Mouse (Mus musculus) heart, adult 18-20 months (tissue): ENCODE measurements at regions not wholly inside any gene's neighbourhood (a gene's known extent, or its start where the extent isn't known, plus 50 kb on each side); places are given as distances from the start of the nearest gene placed in this dataset.

ENCODE experiments used
- DNase-seq, 2 experiments: peaks; one replicate each; pipeline ENCODE4 v3.0.0; 2021 to 2022; ENCODE audit warnings: mixed read lengths in 1 of 2

DNA sequence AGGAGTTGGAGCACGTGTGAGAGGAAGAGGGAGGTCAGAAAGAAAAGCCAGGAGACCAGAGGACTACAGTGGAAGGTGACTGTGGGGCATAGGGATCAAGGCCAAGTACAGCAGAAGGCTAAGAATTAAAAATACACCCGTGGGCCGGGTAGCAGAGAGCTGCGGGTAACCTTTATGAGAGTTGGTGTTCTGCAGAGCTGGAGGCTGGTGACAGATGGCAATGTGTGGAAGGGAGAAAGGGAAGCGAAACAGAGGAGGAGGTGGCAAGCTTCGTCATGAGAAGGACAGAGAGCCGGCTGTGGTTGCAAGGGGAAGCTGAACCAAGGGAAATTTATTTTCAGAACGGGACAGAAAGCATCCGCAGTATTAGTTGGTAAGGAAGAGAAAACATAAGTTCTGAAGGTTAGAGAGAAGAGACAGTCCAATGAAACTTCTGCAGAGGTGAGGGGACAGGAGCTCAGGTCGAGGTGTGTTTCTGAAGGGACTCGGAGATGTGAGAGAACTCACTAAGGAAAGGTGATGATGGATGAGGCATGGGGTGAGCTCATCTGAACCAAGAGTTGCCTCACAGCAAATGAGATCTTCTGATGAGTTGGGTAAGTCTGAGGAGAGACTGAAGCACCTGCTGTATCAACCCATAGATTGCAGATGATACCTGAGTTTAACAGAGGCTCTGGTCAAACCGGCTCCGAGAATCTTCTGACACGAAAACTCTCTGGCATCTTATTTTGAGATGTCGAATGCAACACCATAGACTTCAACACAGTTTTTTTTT, 200.6 kb downstream of the Gm10260 start:
- DNase-seq = peak in 1 of 2 experiments; percentile 64

DNA sequence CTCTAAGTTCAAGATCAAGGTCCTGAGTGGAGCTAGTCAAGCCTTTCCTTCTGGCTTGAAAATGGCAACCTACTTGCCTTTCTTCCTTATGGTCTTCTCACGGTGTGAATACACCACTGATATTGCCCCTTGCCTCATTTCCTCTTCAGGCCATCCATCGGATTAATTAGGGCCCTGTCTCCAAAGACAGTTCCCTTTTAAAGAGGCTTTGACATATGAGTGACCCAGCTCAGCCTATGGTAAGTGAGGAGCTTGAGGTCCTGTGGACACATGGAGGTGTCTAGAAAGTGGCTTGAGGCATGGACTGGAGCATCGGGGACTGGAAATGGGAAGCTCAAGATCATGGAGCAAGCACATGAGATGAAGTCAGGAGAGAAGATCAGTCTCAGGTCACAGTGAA, 201.5 kb downstream of the Gm10260 start:
- DNase-seq = no peak

DNA sequence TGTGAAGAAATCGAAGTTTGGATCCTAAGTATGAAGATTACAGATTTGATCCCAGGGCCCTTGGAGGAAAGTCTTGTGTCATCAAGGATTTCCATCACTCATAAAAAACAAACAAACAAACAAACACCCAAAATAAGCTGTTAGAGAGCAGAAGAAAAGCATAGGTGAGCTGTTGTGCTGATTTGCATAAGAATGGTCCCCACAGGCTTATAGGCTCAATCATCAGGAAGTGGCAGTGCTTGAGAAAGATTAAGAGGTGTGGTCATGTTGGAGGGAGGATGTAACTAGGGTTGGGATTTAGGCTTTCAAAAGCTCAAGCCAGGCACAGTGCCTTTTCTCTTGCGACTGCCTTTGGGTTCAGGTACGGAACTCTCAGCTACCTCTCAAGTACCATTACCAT, 205.1 kb downstream of the Gm10260 start:
- no peak for DNase-seq

DNA sequence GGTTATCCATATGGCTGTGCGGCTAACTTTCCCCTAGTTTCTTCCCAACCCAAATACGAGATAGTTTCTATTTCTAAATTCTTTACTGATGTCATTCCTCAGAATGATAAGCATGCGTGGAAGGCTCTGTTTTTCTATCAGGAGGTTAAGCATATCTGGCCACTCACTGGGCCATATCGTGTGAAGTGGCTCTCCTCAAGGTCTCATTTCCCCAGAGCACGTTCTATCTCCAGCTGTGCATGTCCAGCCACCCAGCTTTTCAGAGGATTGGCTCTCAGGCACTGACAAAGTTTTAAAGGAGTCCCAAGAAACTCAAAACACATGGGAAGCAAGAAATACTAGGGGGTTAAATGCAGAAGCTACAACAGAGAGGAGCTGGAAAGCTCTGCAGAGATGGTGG, 205.8 kb downstream of the Gm10260 start:
- no peak for DNase-seq

DNA sequence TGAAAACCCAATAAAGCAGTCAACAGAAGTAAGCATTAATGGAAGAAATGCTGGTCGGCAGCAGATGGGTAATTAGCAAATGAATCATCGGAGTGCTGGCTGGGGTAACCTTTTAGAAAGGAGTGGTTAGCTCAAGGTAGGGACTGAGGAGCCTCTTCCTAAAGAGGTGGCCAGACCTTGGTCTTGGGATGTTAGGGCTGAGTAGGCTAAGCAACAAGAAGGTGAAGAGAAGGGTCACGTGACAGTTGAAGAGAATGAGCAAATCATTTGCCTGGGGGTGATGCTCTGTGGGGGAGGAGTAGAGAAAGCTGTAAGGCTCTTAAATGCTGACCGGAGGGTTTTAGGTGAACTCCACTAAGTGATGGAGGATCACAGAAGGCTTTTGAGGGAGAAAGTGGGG, 208.2 kb downstream of the Gm10260 start:
- no peak for DNase-seq

DNA sequence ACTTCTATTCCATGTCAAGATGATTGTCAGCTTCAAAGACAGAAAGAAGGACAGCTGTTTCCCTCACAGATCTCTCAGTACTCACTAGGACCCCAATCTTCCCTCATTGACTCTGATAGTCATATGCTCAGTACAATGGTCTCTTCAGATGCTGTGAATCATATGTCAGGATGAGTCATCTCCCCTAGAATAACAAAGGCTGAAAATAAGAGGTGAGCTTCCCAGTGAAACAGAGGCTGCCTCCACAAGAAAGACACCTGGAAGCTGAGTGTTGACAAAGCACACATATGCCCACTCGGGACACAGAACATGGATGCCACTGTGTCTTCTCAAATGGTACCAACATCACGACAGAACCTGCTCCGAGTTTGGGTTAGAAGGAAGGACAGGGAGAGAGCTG, 209.6 kb downstream of the Gm10260 start:
- DNase-seq = no peak

DNA sequence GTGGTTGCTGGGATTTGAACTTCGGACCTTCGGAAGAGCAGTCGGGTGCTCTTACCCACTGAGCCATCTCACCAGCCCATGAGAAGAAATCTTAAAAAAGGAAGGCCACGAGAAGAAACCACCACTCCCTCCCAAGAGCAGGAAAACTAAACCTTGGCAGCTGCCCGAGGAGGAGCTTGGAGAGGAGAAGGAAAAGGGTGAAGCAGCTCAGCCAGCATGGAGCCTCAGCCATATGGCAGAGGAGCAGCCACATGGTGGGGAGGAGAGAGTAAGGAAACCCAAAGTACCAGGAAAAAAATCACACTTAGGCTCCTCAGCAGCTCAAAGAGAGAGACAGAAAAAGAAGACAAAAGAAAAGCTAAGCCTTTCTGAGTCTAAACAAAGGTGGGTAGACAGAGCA, 210.3 kb downstream of the Gm10260 start:
- no peak for DNase-seq

DNA sequence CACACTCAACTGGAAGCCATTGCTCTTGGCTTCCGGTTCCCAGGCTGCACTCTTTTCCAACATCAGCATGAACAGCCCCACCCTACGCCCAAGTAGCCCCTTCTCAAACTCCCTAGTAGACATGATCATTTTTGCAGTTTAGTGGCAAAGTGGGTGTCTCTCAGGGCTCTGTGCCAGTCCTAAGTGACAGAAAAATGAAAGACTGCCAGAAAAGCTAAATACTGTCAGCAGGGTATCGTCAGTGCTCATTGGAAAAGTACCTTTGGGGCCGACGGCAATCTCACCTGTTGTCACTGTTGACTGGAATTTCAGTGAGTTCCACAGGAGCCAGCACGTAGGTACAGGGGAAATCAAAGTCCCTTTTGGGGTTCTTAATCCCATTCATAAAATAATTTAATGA, 211.0 kb downstream of the Gm10260 start:
- no peak for DNase-seq

DNA sequence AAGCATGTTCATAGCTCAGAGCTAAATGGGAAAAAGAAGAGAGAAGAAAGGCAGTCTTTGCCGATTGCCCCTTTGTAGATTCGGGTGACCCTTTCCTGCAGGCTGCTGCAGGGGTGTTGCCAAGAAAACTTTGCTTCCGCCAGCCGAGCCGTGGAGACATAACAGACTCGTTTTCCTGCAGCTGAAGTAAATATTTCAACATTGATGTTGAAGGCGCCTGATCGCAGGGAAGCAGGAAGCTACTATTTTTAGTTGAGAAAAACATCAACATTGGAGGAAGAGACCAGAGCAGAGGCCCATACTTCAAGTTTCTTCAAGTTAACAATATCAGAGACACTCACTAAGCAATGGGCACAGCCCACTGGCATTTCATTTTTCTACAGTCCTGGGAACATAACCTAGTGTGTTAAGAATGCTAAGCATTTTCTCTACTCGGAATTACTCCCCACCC, 211.9 kb downstream of the Gm10260 start:
- peak; percentile 80 to 91 for DNase-seq

DNA sequence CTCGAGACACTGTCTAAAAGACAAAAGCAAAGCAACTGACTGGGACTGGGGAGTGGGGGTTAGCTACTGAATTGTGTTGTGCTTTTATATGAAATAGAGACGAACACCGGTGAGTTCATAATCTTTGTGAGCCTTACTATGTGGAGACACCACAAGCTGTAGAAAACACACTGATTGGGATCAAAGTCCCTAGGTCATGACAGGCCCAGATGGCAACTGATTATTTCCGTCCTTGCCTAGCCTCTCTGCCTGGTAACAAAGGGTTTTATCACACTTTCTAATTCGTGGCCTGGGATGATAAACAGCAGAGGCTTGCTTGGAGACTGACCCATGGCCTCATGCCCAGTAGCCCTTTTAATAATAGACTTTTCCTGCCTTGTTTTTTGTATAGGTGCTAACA, 213.5 kb downstream of the Gm10260 start:
- DNase-seq = peak in 1 of 2 experiments; percentile 33

DNA sequence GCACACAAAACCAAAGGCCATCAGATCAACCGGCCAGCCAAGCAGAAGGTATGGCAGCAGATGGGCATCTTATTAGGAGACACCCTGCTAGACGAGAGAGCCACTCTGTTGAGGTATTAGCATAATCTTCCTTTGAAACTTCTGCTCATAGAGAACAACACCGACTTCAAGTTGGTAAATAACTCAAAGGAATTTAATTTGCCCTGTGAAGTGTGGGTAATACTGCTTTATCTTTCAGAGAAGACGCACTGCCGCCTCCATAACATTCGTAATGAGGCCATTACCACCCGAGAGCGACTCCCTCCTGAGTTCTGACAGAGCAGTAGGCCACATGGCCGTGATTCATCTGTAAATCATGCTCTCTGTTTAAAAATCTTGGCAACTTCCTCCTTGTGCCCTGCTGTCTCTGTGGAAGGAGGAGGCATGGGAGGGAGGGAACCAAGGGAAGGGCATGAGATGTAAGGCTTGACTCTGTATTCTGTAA, 214.4 kb downstream of the Gm10260 start:
- DNase-seq = peak; percentile 31 to 66

DNA sequence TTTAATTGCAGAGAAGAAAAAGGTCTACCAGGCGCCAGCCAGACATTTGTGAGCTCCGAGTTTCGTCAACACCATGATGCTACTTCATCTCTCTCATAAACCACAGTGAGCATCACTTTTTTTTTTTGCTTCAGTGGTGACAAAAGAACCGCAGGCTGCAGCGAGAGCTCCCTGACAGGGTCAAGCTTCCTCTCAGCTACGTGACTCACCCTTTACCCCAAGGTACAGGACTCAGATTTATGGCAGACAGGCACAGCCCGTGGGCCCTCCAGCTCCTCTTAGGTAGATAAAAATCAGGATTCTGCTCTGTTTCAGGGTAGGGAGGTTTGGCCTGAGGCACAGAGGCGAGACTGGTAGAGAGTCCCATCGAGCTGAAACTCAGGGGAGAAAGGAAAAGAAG, 220.7 kb downstream of the Gm10260 start:
- DNase-seq = no peak

DNA sequence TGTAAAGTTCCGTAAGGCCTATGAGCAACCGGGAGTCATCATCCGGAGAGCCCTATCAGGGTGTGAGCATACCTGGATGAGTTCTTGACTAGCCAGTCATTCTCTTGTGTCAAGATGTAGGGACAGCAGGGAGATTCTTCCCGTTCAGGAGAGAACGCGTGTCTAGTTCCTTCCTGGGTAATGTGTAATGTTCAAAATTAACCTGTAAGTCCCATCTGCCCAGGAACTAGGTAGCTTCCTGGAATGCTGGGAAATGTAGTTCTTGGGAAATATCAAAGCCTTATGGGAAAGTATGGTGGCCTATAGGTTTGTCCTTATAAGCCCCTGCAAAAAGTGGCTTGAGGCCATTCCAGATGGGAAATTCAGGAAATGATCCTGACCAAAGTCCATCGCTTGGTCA, 222.0 kb downstream of the Gm10260 start:
- no peak for DNase-seq

DNA sequence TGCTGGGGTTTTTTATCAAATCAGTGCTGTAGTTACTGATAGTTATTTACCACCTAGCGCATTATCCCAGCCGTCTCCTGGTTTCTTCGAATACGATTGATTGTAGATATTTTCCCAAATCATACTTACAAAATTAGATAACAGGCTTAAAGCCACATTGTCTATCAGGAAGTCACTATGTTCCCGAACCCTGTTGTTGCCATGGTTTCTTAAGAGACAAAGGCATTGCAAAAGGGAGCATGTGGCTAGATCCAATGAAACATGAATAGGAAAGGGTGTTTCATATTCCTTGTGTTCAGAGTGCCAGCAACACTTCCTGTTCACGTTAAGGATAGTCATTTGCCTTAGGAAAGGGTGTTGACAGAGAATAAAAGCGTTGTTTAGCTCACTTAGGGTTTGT, 222.7 kb downstream of the Gm10260 start:
- DNase-seq = no peak

DNA sequence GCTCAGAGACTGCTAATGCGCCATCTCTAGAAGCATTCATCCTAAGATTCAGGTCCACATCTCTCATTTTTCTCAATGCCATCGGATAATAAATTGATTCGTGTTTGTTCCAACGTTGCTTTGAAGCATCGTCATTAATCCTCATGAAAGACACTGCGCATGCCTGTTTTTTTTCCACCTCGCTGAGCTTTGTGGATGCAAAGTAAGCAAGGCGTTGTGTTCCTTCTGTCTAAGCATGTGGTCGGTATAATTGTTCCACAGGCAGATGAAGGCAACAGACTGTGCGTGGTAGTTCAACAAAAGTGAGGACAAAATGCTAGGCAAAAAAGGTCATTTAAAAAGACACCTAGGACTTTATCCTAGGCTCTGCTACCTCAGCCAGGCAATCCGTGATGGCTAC, 223.2 kb downstream of the Gm10260 start:
- no peak for DNase-seq

DNA sequence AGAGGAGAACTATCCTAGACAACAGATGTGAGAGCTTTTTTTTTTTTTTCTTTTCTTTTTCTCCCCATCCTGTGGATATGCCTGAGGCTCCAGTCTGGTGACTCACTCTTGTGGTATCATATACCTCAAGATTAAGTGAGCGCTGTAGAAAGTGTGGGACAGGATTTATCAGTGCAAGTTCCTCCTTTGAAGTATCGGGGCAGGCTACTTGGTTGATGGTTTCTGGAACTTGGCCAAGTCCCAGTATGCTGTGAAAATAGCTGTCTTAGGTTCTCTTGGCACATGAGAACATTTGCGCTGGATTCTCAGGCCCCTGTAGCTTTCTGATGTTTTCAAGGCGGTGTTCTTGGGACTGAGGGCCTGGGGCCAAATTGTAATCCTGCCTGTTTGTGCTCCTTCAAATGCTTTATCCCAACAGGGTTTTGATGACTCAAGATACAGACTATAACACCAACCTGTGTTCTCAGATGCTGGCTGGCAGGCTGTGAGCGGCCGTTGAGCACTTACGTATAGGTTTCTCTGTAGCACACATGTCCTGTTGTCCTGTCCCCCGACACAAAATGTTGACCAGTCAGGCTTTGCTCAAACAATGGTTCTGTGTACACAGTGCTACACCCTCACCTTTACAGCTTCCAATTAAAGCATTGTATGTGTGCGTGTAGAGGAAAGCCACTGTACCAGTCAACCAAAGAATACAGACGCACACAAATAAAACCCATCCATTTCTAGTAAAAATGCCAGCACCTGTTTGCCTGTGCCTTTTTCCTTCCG, 226.4 kb downstream of the Gm10260 start:
- peak; percentile 23 to 28 for DNase-seq

DNA sequence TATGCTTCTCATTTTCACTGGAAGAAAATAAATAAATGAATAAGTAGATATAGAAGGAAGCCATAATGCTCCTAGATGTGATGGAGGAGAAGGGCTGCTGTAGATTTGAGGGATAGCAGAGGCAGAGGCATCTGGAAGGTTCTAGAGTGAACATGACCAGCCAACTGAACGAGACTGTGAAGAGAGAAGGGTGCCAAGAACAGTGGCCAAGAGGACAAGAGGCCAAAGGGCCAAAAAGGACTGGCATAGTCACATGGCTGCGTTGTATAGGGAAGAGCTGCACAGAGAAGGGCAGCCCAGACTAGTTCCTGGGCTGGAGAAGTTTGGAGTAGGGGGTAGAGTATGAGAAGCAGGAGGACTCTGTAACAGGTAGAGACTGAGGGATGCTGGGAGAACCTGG, 229.3 kb downstream of the Gm10260 start:
- DNase-seq = no peak

DNA sequence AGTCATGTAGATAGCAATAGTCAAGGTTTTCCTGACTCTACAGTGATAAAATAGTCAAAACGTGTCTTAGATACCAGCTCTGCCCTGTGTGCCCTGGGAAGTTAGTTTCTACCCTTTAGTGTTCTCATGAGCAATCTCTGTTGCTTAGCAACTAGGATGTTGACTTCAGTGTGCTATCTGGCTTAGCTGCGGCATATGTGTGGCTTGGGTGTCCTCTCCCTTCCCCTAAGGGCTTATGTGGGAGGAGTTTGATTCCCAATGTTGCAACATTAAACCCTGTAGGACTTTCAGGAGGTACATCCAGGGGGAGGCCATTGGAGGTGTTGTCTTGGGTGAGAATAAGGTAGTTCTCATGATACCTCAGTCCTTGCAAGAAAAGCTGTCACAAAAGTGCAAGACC, 229.9 kb downstream of the Gm10260 start:
- DNase-seq = peak; percentile 46 to 47

DNA sequence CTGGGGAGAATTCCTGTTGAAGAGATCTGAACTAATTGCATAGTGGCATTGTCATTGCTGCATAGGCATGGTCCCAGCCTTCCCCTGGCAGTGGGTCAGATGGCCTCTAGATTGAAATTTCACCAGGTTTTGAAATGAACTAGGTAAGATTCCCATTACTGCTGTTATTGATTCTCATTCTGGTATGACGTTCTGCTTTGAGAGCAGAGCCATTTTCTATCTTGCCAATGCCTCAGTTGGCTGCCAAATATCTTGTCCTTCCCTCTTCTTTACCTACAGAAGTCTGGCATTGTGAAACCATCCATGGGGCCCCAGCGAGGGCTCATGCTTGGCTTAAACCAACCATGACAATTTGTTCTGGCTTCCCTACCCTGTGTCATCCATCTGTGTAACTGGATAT, 232.5 kb downstream of the Gm10260 start:
- no peak for DNase-seq

DNA sequence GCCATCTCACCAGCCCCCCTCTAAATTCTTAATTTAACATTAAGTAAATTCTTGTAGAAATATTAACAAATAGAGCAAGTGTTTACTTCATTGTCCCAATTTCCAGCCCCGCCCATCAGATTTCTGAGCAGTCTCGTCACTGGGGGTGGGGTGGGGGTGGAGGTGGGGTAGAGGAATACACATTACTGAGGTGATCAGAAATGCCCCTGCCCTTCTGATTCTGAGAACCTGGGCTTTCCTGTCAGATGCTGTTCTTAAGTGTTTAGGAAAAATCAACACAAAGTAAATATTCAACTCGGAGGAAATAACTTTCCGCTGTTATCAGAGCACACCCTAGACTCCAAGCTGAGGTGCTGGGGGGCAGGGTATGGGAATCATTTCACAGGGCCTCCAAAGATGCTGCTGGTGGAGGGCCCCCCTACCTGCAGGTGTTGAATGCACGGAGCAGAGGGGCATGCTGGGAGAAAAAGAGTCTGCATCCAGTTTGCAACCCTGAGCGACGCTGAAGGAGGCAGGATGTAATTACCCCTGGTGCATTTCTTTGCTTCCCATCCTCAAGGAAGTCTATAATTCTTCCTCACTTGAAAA, 235.5 kb downstream of the Gm10260 start:
- DNase-seq = no peak

DNA sequence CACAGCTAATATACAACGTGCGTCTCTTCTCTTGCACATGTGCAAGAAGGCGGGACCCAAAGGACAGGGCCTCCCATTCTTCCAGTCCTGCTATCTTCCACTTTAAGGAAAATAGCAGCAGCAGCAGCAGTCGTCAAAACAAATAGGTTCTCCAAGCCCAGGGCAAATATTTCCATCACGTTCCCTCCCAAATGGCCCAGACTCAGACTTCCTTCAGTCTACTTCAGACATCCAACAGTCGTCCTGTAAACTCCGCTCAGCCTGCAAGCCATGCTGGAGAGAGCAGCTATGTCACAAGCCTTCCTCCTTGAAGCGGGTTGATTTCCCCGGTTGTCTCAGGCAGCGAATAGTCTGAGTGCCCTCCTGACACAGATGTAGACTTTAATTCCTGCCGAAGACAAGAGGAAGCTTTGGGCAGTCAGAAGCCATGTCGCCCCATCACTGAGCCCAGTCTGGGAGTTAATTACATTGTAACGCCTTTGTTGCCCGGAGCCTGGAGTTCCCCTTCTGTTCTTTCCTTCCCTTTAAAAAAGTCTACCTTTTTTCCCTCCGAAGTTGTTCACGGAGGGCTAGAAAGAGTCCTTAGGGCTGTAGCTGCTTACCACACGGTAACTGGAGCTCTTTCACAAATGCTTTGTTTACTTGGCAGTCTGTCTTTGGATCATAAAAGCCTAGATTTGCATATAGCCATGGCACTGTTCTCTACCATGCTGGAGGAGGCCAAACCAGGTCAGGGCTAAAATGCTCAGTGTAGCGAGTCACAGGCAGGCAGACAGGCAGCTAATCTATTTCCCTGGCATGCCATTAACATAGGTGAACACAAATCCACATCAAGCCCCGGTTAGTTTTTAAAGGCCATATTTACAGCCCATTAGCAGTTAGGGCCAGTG, 236.7 kb downstream of the Gm10260 start:
- DNase-seq = peak; percentile 30 to 47

DNA sequence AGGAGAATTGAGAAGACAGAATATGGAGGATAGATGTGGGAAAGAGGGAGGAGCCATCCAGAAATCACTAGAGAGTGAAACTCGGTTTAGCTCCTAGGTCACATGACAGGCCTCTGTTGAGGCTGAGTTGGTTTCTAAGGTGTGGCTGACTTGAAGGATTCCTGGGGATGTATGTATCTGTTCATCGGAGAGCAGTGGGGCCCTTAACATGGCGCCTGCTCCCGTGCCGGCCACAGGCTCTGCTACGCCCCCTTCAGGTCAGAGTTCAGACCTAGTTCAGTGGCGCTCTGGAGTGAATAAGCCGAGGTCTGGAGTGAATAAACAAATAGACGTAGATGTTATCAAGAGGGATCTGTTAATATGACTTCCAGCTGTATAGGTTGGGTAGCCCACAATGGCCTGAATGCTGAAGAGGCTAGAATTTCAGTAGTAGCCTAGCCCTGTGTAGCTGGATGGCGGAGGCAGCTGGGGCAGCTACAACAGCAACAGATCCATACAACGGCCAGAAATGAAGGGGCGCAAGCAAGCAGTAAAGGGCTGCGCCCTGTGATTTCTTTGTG, 239.4 kb downstream of the Gm10260 start:
- no peak for DNase-seq
